Mouse (Mus musculus) hindbrain, embryonic 13.5 days (tissue): ENCODE results near the gene Fhod1. TPM values are rescaled to one million over a fixed set of nuclear protein-coding genes. Genes with fewer than 3 reads are reported as not detected.
"Not testable (repeated sequence)": the region's sequence is repeated elsewhere in the genome, so short reads cannot be mapped to it uniquely, and the experiment has no call there.

ENCODE experiments used
- ATAC-seq: fragments of 200-750 bp; cut with Nextera tagmentation; 2 replicates; pipeline ENCODE4 v1.8.0; 2017; ENCODE audit warnings: moderate TSS enrichment; ENCODE audit not compliant: low FRiP score
- H3K27ac ChIP-seq: fragments of 300-500 bp; sonication (generic); 2 replicates; pipeline ENCODE4 v1.5.1; 2015; ENCODE audit warnings: inconsistent platforms, mild to moderate bottlenecking, moderate library complexity
- H3K27me3 ChIP-seq: fragments of 300-500 bp; sonication (generic); 2 replicates; pipeline ENCODE4 v1.6.1; 2015; ENCODE audit warnings: mild to moderate bottlenecking, inconsistent platforms
- H3K36me3 ChIP-seq: fragments of 300-500 bp; sonication (generic); 2 replicates; pipeline ENCODE4 v1.6.1; 2015; ENCODE audit warnings: mild to moderate bottlenecking, inconsistent platforms
- H3K4me1 ChIP-seq: fragments of 300-500 bp; sonication (generic); replicated peaks from 2 replicates; pipeline ENCODE4 v1.6.1; 2015; ENCODE audit warnings: inconsistent platforms
- H3K4me2 ChIP-seq: fragments of 300-500 bp; sonication (generic); 2 replicates; pipeline ENCODE4 v1.6.1; 2015; ENCODE audit warnings: inconsistent platforms, mild to moderate bottlenecking, moderate library complexity
- H3K4me3 ChIP-seq: fragments of 300-500 bp; sonication (generic); 2 replicates; pipeline ENCODE4 v1.5.1; 2015; ENCODE audit warnings: mild to moderate bottlenecking, inconsistent platforms
- H3K9ac ChIP-seq: fragments of 300-500 bp; sonication (generic); 2 replicates; pipeline ENCODE4 v1.6.1; 2015; ENCODE audit warnings: mild to moderate bottlenecking, inconsistent platforms
- H3K9me3 ChIP-seq: fragments of 300-500 bp; sonication (generic); 2 replicates; pipeline ENCODE4 v1.6.1; 2016; ENCODE audit warnings: inconsistent platforms
- WGBS: fragments of 180-500 bp; shearing (Covaris S2); methylation state at CpG from one replicate; pipeline ENCODE4 v1.1.7; 2015; 5-methylcytosine and 5-hydroxymethylcytosine counted together
- polyA plus RNA-seq: library from polyadenylated mRNA; unstranded; fragments of >200 nt; fragmentation: Nextera tagmentation; extraction: Ambion mirVana; gene quantifications from 2 replicates; pipeline ENCODE4 v1.2.1, GENCODE M21; 2015

The Fhod1 gene
- polyA plus RNA-seq, 1 experiment from 2014 or later: 0.74 TPM

DNA sequence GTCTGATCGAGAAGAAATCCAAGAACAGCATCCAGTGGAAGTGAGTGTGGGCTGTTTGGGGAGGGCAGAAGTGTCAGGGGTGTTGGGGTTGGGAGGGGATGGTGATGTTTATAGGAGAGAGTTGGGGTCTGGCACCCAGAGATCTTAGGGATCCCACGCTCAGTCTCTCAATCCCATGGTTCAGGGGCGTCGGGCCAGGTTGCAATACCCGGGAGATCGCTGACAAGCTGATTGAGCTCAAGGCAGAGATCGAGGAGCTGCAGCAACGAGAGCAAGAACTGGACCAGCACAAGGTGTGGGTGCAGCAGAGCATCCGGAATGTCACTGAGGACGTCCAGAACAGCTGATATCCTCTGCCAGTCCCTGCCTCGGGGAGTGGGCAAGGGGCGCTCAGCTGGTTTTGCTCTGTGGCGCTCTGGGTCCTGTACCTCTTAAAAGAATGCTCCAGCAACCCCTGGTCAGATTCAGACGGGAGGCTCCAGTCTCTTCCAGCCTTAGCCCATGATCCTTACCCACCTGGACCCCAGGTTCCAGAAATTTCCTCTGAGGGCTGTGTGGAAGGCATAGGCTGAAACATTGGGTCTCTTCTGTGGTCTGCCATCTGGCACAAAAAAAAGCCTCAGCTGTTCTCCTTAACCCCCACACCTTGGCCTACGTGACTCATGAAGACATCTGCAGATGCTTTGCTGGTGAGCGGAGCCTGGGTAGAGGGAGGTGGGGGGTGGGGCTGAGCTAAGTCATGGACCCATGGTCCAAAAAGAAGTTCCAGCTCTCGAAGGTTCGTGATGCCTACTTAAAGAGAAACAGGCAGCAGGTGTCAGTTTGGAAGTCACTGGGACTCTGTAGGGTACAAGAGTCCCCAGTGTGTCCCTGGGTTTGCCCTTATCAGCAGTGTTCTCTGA is 49.2 kb downstream of the Fhod1 start:
- no peak overlapping the region for H3K27ac ChIP-seq
- ATAC-seq: no peak
- no peaks in the 10 kb centered on the region for H3K9me3 ChIP-seq
- peaks cover 6% of the 10 kb centered on the region; the same call in 1 of the 2 replicates for H3K27me3 ChIP-seq
- H3K4me2 ChIP-seq: peak overlapping the region; percentile 99
- peak overlapping the region; percentile 98 for H3K9ac ChIP-seq
- H3K36me3 ChIP-seq: peaks cover 46% of the 10 kb centered on the region
- 59% methylated on average over 18 of the region's 18 CpGs for WGBS
- H3K4me1 ChIP-seq: peaks cover 30% of the 10 kb centered on the region
- peak overlapping the region; percentile 100 for H3K4me3 ChIP-seq

DNA sequence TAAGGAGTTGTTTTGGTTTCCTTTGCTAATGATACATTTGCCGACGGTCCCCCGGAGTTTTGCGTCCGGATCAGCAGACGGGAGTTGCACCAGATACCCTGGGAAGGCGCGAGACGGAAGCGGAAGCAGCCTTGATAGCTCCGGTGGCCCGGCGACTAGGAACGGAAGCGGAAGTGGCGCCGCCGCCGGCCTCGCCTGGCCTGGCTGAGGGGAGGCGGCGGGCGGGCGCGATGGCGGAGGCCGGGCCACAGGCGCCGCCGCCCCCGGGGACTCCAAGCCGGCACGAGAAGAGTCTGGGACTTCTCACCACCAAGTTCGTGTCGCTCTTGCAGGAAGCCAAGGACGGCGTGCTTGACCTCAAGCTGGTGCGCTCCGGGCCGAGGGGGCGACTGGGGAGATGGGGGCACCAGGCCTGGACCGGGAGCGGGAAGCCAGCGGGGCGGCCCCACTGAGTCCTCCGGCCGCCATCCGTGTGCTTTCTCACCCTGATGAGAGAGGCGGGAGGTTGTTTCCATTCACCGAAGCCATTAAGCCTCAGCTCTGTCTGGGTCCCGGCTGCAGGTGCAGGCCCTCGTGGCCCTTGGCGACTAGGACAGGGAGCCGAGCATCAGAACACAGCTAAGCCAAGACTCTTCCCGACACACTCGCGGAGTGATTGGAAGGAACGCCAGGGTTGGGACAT is 50.1 kb downstream of the Fhod1 start, which contains the start of gene E2f4:
E2f4 (plus strand) TSS at position 153 of the 682 bp plus-strand sequence.
- Histone ChIP-seq H3K4me1 (peaks cover 30% of the 10 kb centered on the region), H3K27me3 (peaks cover 12% of the 10 kb centered on the region), H3K36me3 (peaks cover 38% of the 10 kb centered on the region), H3K9ac (peak within 1 kb of the TSS; percentile 98), H3K4me2 (peak within 1 kb of the TSS; percentile 99), H3K4me3 (peak within 1 kb of the TSS; percentile 100), H3K9me3 (no peaks in the 10 kb centered on the region), H3K27ac (peak within 1 kb of the TSS; percentile 76)
- WGBS: under 1% methylated on average over 58 of the region's 58 CpGs
- peak; percentile 86 for ATAC-seq

GRCm38 (mm10) chr8:105295895-105296573 is 51.7 kb downstream of the Fhod1 start, which contains the start of gene Exoc3l:
Exoc3l (minus strand) TSS chr8:105296101.
- Histone ChIP-seq H3K4me2 (peak within 1 kb of the TSS; percentile 99), H3K4me1 (peaks cover 32% of the 10 kb centered on the region), H3K9me3 (no peaks in the 10 kb centered on the region), H3K36me3 (peaks cover 22% of the 10 kb centered on the region), H3K27ac (no peak within 1 kb of the TSS), H3K27me3 (peaks cover 19% of the 10 kb centered on the region), H3K9ac (0 out of 2 replicates have a peak within 1 kb of the TSS, but pooled peaks have one; percentile 98), H3K4me3 (peak within 1 kb of the TSS; percentile 100)
- no peak for ATAC-seq
- WGBS: 61% methylated on average over 11 of the region's 11 CpGs

DNA sequence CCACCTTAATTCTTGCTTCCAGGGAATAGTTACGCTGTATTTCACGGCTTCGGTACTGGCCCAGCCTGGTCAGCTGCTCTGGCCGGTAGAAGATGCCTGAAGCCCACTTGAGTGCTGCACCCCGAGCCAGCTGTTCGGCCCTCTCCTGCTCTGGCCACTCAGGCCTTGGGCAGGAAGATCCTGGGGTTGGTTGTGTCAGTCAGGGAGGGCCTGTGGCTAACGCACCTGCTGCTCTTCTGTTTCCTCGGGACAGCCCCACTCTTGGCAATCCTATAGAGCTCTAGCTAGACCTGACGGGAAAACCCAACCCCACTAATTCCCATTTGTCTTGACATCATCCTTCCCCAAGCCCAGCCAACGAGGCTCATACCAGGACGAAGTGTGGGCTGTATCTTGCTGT is 52.5 kb downstream of the Fhod1 start:
- Histone ChIP-seq H3K27ac (no peak overlapping the region), H3K4me3 (peak overlapping the region; percentile 8; the same call in 1 of the 2 replicates), H3K4me2 (0 out of 2 replicates have a peak overlapping the region, but pooled peaks have one; percentile 21), H3K9ac (no peak overlapping the region), H3K36me3 (peaks cover 14% of the 10 kb centered on the region), H3K27me3 (peaks cover 25% of the 10 kb centered on the region), H3K9me3 (no peaks in the 10 kb centered on the region), H3K4me1 (peaks cover 40% of the 10 kb centered on the region)
- no peak for ATAC-seq
- 73% methylated on average over 11 of the region's 11 CpGs for WGBS

DNA sequence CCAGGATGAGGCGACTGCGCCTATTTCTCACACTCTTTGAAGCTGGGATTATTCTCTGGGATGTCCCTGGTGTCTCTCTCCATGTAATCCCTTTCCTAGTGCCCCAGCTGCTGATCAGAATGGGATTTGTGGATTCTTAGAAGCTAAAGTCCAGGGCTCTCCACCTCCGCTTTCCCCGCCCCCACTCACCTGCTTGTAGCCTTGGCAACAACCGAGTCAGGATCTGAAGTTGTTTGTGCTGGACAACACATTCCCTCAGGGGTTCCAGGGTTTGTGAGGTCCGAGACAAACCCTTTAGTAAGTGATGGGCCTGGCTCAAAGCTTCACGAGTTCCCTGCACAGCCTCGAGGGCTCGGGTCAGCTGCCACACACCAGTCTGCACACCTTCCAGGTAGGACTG is 53.0 kb downstream of the Fhod1 start:
- Histone ChIP-seq H3K4me2 (0 out of 2 replicates have a peak overlapping the region, but pooled peaks have one; percentile 21), H3K4me1 (peaks cover 42% of the 10 kb centered on the region), H3K4me3 (peak overlapping the region; percentile 5; the same call in 1 of the 2 replicates), H3K36me3 (peaks cover 9% of the 10 kb centered on the region), H3K9ac (no peak overlapping the region), H3K9me3 (no peaks in the 10 kb centered on the region), H3K27ac (no peak overlapping the region), H3K27me3 (peaks cover 26% of the 10 kb centered on the region)
- 74% methylated on average over 9 of the region's 9 CpGs for WGBS
- ATAC-seq: no peak

GRCm38 (mm10) chr8:105293405-105293804 is 54.3 kb downstream of the Fhod1 start:
- no peak for ATAC-seq
- Histone ChIP-seq H3K4me2 (no peak overlapping the region), H3K27me3 (peaks cover 26% of the 10 kb centered on the region), H3K4me3 (no peak overlapping the region), H3K9me3 (no peaks in the 10 kb centered on the region), H3K4me1 (peaks cover 35% of the 10 kb centered on the region), H3K27ac (no peak overlapping the region), H3K9ac (no peak overlapping the region; the same call in 1 of the 2 replicates), H3K36me3 (no peaks in the 10 kb centered on the region)
- 65% methylated on average over 19 of the region's 19 CpGs for WGBS

- WGBS: 79% methylated on average over 7 of the region's 7 CpGs
- H3K27me3 ChIP-seq: peaks cover 26% of the 10 kb centered on the region
- H3K36me3 ChIP-seq: no peaks in the 10 kb centered on the region
- no peak overlapping the region for H3K4me3 ChIP-seq
- no peak for ATAC-seq
- no peak overlapping the region for H3K27ac ChIP-seq
- H3K4me1 ChIP-seq: peaks cover 38% of the 10 kb centered on the region
- no peak overlapping the region for H3K4me2 ChIP-seq
- no peak overlapping the region for H3K9ac ChIP-seq
- no peaks in the 10 kb centered on the region for H3K9me3 ChIP-seq
Observed at GRCm38 (mm10) chr8:105292471-105292870, 55.3 kb downstream of the Fhod1 start.

DNA sequence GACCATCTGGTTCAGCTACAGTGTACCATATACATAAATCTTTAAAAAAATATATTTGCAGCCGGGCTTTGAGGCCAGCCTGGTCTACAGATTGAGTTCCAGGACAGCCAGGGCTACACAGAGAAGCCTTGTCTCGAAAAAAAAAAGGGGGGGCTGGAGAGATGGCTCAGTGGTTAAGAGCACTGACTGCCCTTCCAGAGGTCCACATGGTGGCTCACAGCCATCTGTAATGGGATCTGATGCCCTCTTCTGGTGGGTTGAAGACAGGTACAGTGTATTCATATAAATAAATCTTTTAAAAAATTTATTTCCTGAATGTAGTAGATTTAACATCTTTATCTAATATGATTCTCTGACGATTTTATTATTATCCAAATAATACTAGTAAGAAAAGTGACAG is 56.0 kb downstream of the Fhod1 start:
- H3K4me3 ChIP-seq, ATAC-seq, H3K27ac ChIP-seq, H3K4me2 ChIP-seq, H3K9me3 ChIP-seq, H3K36me3 ChIP-seq, H3K9ac ChIP-seq: not testable (repeated sequence)
- peaks cover 40% of the 10 kb centered on the region for H3K4me1 ChIP-seq
- 75% methylated on average over 3 of the region's 3 CpGs for WGBS
- H3K27me3 ChIP-seq: peaks cover 26% of the 10 kb centered on the region

DNA sequence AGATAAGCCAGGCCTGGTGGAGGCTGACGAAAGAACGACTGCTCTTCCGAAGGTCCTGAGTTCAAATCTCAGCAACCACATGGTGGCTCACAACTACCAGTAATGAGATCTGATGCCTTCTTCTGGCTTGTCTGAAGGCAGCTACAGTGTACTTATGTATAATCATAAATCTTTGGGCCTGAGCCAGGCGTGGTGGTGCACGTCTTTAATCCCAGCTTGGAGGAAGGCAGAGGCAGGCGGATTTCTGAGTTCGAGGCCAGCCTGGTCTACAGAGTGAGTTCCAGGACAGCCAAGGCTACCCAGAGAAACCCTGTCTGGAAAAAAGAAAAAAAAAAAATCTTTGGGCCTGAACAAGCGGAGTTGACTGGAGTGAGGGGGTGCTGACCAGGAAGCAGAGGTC is 56.4 kb downstream of the Fhod1 start:
- H3K9me3 ChIP-seq, ATAC-seq, H3K36me3 ChIP-seq, H3K9ac ChIP-seq, H3K27ac ChIP-seq, H3K4me2 ChIP-seq: not testable (repeated sequence)
- Histone ChIP-seq H3K4me1 (peaks cover 42% of the 10 kb centered on the region), H3K4me3 (0 out of 2 replicates have a peak overlapping the region, but pooled peaks have one; percentile 55), H3K27me3 (peaks cover 26% of the 10 kb centered on the region)
- 89% methylated on average over 8 of the region's 8 CpGs for WGBS

GRCm38 (mm10) chr8:105290554-105291314 is 57.0 kb downstream of the Fhod1 start:
- Histone ChIP-seq H3K4me2 (peak overlapping the region; percentile 82), H3K9ac (peak overlapping the region; percentile 69), H3K9me3 (no peaks in the 10 kb centered on the region), H3K4me3 (peak overlapping the region; percentile 55), H3K4me1 (peaks cover 48% of the 10 kb centered on the region), H3K27ac (no peak overlapping the region), H3K36me3 (peaks cover 3% of the 10 kb centered on the region), H3K27me3 (peaks cover 26% of the 10 kb centered on the region)
- ATAC-seq: no peak
- WGBS: 7% methylated on average over 31 of the region's 31 CpGs

DNA sequence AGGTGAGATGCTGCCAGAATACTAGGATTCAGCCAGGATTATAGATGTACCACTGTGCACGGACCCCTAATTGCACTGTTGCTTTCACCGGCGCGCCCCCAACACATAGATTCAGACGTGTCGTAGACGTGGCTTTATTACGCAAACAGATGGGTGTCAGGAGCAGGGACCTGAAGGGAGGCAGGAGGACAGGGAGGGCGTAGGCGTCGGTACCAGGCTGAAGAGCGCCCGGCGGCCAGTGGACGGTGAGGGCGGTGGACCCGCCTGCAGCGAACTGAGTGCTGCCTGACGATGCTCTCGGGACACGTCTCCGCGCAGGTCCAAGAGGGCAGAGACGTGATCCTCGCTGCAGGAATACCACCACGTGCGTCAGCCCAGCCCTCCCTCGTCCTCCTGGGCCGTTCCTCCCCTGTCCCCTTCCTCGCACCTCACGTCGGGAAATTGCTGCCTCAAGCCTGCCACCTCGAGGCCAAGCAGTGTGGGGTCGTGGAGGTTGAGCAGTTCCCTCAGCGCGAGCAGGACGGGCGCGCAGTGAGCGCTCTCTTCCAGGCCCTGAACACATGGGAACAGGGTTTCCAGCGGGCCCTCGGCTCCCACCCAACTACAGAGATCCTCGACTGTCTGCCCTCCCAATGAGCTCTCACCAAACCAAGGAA is 57.8 kb downstream of the Fhod1 start, which contains the start of gene 4931428F04Rik:
4931428F04Rik (minus strand) TSS at position 60 of the 656 bp plus-strand sequence.
- H3K36me3 ChIP-seq: peaks cover 11% of the 10 kb centered on the region
- no peaks in the 10 kb centered on the region for H3K9me3 ChIP-seq
- peak within 1 kb of the TSS; percentile 77 for H3K9ac ChIP-seq
- WGBS: 1% methylated on average over 43 of the region's 43 CpGs
- H3K4me1 ChIP-seq: peaks cover 57% of the 10 kb centered on the region
- H3K4me2 ChIP-seq: peak within 1 kb of the TSS; percentile 82
- peak within 1 kb of the TSS; percentile 55 for H3K4me3 ChIP-seq
- peak within 1 kb of the TSS; percentile 95 for H3K27ac ChIP-seq
- peak; percentile 54 for ATAC-seq
- H3K27me3 ChIP-seq: peaks cover 19% of the 10 kb centered on the region
